Mouse (Mus musculus) activated CD4-positive, CD25-positive, alpha-beta regulatory T cell, adult 4 months (primary cell): ENCODE data around the gene Ypel3. TPM values are rescaled to one million over a fixed set of nuclear protein-coding genes. Genes with fewer than 3 reads are reported as not detected.
"Not testable (repeated sequence)": the region's sequence is repeated elsewhere in the genome, so short reads cannot be mapped to it uniquely, and the experiment has no call there.

Experiments used
- ATAC-seq: one replicate; pipeline ENCODE4 v1.8.0; 2017
- polyA plus RNA-seq, 2 experiments: library from polyadenylated mRNA; unstranded; fragments of 100-300 nt; shearing (Covaris generic); gene quantifications; one replicate each; pipeline ENCODE4 v1.2.1; 2017

Ypel3 gene
- 100 to 1,000 TPM; 101 to 105 TPM for polyA plus RNA-seq

DNA sequence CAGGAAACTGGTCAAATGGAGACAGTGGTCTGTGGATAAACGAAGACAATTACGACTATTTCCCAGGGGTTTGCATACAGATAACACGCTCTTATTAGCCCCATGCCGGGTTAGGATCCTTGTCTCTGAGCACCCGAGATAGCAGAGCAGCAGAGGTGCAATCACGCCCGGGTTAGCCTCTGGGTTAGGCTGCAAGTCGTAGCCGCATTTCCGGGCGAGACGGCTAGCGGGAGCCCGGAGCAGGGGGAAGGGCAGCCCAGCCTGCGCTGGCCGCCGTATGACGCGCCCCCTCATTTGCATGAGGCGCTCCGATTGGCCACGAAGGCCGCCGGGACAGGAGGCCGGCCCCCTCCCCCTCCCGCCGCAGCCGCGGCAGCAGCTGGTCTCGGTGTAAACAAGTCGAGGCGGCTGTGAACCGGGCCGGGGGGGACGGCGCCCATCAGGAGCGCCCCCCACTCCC, at the start of gene Ypel3:
Gene Ypel3 (plus strand): TSS at position 358 of the 460 bp plus-strand sequence.
- ATAC-seq, result peak; percentile 89

DNA sequence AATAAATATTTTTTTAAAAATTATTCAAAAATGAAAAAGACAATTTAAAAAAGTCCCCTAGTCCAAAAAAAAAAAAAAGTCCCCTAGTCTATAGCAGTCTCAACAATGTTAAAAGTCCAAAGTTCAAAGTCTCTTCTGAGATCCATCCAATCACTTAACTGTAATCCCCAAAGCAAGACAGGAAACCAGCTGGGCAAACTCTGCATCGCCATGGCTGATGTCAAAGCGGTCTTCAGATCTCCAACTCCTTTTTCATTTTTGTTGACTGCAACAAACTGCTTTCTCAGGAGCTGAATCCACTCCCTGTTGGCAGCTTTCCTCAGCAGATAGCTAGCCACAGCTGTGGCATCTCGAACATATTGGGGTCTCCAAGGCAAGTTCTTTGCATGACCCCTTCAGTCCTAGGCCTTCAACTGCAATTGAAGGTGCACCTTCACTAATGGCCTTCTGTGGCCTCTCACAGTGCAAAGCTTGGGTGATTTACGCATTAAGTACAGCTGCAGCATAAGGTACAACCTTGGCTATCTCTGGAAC, 46.4 kb upstream of the Ypel3 start:
- not testable (repeated sequence) for ATAC-seq

DNA sequence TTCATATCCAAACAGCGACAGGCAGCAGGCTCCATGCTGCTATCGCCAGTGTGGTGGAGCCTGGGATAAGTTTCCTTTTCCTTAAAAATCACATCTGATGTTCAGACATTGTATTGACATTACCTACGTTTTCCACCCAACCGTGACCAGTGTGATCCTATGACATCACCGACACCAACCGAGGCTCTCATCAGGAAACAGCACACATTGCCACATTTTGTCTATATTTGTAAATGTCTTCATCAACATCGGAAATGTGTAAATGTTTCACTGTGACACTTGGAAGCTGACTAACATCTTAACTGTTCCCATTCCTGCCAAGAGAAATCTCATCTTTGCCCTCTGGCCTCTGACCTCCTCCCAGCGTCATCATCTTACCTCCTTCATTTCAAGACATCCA, 40.6 kb upstream of the Ypel3 start:
- no peak for ATAC-seq

DNA sequence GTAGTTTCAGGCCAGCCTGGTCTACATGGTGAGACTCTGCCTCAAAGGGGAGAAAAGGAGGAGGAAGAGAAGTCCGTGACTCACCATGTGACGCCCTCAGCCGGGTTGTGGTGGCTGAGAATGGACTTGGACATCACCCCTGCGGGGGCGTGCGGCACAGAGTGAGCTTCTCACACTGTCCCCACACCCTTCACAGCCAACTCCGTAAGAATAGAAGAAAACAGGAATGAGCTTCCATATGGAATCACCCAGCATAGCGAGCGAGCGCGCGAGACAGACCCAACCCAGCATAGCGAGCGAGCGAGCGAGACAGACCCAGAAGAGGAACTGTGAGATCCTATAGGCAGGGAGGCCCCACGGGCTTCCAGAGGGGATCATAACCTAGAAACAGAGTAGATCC, 37.2 kb upstream of the Ypel3 start:
- ATAC-seq, result no peak

DNA sequence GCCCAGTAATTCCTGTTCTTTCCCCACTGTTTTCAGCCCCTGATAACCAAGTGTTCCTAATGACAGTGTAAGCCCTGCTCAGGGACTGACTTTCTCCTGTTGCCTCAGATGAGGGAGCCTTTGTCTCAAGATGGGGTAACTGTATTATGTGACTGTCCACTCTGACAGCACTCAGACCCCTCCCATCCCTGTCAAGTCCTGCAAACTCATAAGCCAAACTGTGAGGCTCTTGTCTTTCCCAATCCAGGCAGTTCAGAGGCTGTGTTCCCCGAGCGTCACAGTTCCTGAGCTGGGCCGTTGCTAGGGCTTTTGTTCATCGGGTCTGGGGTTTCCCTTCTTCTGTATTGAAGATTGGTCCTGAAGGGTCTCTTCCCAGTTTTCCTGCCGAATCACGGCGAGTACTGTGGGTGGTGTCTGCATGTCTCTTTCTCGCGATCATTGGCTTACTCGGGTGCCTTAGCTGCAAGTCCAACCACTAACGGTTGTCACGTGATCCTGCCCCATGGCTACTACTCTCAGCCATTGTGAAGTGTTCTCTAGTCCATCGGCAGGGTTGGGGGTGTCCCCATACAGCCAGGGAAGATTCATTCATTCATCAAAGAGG, 36.5 kb upstream of the Ypel3 start:
- ATAC-seq, result no peak

DNA sequence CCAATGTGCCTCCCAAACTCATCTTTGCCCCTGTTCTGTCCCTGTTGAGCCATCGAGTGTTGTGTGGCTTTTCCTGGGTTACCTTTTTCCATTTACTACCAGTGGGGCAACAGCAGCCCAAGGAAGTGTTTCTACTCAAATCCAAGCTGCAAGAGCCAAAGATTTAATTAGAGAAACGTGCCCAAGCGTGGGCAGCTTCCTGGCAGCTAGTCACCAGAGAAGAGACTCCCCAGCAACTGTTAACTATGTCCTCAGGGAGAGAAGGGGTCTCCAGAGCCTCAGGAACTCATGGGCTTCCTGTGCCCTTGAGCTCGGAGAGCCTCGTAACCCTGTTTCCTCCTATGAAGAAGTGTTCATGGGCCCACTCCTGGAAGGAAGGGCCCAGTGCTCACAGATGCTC, 35.8 kb upstream of the Ypel3 start:
- ATAC-seq, result no peak

DNA sequence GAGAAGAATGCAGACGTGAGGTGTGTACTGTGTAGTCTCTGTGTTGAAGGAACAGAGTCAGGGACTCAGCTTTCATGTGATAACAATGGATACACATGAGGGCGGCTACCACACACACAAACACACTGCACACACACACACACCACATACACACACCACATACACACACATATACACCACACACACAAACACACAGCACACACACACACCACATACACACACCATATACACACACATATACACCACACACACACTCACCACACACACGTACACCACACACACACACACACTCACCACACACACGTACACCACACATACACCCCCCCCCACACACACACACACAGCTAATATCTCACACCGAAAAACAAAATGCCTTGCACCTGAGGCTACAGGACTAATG, 35.3 kb upstream of the Ypel3 start:
- ATAC-seq, result no peak

DNA sequence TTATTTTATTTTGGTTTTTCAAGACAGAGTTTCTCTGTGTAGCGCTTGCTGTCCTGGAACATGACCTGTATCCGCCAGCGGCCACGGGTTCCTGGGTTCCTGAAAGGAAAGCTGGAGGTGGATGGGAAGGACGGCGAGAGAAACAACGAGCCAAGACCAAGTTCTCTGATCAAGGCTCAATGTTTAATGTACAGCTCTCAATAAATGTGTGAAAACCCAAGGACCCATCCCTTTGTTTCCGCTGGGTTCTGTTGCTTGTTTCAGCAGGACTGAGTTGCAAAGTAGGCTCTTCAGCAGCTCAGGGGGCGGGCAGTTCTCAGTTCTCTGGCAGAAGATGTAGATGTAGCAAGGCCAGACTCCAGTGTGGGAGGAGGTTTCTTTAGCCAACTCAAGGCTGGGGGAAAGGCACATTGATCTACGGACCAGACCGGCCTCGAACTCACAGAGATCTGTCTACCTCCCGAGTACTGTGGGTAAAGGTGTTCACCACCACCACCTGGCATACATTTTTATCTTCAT, 34.7 kb upstream of the Ypel3 start:
- ATAC-seq, result no peak

DNA sequence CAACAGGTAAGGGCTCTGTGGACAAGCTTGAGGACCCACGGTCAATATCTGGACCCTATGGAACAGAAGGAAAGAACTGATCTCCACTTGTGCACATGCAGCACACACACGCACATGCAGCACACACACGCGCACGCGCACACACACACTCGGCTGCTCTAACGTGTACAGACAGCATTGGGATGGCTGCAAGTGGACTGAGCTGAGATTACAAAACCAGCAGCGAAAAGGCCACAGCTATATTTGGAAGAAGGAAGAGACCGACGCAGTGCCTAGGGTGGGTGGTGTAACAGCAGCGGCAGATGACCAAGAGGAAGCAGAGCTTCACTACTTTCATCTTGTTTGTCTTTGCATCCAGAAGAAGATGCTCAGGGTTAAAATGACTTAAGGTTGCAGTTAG, 30.7 kb upstream of the Ypel3 start:
- no peak for ATAC-seq

DNA sequence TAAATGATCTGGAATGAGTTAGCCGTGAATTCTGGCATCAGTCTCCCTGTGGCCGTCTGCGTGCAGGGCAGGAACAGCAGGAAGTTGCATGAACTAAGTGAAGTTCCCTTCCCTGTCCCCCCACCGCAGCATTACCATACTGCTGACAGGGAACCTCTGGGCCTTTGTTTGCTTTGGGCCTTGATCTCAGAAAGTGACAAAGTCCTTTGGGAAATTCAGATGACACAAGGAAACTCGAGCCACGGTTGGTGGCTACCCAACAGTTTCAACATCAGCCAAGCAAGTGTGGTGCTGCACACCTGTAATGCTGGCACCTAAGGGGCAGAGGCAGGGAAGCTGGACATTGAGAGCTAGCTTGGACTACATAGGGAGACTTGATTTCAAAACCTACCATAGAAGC, 30.0 kb upstream of the Ypel3 start:
- no peak for ATAC-seq

DNA sequence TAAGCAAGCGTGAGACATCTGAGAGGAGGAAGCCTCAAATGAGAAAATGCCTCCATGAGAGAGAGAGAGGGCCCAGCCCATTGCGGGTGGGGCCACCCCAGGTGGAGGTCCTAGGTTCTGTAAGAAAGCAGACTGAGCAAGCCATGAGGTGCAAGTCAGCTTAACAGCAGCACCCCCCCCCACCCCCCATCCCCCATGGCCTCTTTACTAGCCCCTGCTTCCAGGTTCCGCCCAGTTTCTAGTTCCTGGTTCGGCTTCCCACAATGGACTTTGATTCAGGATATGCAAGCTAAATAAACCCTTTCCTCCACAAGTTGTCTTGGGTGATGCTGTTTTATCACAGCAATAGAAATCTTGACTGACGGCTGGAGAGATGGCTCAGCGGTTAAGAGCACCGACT, 27.9 kb upstream of the Ypel3 start:
- no peak for ATAC-seq

DNA sequence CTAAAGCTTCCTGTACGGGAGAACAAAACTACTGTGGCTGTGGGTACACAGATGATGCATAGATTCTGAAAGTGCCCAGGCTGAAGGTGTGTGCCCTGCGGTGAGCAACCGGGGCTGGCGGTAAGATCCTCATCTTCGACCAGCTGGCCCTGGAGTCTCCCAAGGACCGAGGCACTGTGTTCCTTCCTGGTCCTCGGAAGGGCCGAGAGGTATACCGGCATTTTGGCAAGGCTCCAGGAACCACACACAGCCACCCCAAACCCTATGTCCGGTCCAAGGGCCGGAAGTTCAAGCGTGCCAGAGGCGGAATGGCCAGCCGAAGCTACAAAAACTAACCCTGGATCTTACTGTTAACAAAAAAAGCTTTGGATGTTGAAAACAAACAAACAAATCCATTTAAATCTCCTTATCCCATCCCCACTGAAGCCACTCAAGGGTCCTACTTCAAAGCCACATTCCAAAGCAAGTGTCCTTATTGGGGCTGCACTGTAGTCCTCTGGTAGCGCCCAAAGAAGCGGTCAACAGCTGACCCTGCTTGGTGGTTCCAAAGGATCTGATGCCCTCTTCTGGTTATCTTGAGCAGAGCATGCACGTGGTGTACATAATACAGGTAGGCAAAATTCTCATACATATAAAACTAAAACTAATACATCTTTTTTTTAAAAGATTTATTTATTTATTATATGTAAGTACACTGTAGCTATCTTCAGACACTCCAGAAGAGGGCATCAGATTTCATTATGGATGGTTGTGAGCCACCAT, 27.0 kb upstream of the Ypel3 start:
- ATAC-seq, result no peak

DNA sequence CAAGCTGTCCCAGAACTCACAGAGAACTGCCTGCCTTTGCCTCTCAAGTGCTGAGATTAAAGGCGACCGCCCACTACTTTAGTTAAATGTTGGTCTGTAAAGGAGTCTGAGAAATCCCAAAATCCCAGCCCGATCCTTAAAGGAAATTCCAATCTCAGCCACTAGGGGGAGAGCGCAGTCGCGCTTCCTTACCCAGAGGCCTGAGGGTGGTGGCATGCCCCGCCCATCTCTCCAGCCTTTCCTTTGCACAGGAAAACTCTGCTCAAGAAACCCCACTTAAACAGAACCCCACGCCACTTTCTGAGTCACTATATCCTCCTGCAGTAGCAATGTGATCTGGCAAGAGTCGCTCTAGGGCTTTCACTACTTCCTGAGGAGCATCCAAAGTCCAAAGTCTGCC, 21.9 kb upstream of the Ypel3 start:
- ATAC-seq, result peak; percentile 38

DNA sequence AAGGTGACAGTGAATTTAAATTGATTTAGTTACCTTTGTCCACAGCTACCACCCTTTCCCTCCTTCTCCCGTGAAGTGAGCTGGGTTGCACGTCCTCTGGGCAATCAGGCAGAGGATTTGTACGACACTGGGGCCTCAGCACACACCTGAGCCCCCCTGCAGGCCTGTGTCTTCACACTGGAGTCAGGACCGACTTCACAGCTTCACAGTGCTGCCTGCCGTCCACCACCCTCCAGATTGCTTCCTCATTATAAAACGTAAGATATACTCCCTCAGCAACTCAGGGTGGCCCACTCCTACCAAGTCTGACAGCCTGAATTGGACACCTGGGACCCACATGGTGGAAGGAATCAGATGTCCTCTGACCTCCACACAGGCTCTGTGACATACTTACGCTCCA, 18.2 kb upstream of the Ypel3 start:
- no peak for ATAC-seq

DNA sequence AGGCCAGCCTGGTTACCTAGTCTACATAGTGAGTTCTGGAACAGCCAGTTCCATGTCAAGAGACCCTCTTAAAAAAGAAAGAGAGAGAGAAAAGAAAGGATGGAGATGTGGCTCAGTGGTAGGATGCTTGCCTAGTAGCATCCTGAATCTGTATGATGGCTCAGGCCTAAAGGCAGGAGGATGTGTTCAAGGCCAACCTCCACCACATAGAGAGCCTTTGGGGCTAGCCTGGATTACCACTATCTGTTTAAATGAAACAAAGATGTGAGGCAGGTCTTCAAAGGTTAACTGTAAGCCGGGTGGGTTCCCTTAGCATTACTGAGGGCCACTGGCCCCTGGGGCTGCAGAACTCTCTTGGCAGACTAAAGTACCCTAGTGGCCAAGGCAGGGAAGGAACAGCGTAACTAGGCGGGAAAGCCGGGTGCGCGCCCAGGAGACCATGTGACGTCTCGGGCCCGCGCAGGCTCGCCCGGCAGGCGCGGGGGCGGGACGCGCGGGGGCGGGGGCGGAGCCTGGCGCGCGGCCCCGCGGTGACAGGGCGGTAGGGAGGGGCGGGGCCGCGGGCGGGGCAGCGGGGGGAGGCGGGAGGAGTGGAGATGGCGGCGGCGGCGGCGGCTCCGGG, 17.6 kb upstream of the Ypel3 start, which contains the start of gene Mapk3:
Gene Mapk3 (plus strand): TSS at position 552 of the 622 bp plus-strand sequence.
- peak; percentile 89 for ATAC-seq

DNA sequence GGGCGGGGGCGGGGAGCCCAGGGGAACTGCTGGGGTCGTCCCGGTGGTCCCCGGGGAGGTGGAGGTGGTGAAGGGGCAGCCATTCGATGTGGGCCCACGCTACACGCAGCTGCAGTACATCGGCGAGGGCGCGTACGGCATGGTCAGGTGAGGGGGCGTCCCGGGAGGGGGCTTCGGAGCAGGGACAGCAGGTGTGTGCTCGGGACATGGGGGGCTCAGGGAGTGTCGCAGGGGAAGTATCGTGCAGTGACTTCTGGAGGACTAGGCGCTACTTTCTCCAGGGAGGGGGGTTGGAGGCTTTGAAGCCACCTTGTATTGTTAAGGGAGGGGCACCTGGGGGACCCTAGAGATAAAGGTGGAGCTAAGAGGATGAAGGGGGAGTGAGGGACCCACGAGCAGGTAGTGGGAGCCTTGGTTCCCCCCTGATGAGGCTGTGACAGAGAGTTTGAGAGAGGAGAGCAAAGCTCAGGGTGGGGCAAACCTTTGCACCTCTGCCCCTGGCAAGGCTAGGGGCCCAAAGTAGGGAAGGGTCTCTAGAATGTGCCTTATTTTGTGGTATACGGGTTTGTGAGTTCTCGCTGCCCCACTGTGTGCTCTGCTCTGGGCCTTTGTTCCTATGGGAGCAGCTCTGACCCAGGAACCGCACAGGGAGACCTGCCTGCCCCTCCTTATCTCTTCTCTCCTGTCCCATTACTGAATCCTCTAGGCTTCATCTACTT, 16.9 kb upstream of the Ypel3 start:
- no peak for ATAC-seq

DNA sequence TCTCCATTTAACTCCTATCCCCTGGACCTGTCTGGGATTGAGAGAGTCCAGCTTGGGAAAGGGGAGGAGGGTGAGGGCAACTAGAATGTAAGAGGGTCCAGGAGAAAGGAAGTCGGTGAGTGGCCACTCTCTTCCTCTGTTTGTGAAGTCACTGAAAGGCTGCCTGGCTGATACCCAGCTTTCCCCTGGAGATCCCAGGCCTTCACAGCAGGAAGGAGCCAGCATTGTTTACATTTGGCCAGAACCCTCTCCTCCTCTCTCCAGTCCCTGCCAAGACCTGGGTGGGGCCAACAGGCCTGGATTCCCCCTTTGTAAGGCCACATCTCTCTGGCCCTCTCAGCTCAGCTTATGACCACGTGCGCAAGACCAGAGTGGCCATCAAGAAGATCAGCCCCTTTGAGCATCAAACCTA, 16.4 kb upstream of the Ypel3 start:
- ATAC-seq, result no peak

DNA sequence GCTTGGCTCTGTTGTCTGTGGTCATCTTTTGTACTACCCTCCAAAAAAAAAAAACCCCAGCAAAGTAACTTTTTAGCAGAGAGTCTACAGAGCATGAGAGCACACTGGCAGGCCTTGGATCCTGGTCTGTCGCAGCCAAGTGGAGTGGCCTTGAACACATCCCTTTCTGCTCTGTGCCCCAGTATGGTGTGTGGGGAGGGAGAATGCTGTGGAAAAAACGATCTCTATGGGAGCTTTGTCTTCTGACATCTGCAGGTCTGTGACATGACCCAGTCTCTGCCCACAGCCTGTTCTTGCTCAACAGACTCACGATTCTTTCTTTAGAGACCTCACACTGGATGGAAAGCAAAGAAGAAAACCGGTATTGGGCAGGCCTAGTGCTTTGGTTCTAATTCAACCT, 15.8 kb upstream of the Ypel3 start:
- no peak for ATAC-seq

DNA sequence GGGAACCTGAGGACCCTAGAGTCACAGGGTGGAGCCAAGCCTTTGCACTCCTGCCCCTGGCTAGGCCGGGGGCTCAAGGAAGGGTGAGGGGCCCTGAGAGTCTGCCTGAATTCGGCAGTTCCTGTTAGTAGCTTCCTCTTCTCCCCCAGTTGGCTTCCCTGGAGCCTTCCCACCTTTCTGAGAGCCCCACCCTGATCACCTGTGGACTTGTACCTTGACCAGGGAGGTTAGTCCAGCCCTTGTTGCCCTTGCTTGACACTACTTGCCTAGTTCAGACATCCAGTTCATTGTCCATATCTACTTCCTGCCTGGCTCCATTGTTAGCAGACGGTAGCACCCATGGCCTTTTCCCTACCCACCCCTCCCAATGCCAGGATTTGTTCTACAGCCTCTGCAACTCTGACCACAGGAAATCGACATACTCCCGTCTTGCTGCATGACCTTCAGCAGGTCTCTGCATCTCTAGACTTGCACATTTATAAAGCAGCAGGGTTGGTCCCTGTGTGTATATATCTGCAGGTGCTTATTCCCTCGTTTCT, 15.2 kb upstream of the Ypel3 start:
- no peak for ATAC-seq

DNA sequence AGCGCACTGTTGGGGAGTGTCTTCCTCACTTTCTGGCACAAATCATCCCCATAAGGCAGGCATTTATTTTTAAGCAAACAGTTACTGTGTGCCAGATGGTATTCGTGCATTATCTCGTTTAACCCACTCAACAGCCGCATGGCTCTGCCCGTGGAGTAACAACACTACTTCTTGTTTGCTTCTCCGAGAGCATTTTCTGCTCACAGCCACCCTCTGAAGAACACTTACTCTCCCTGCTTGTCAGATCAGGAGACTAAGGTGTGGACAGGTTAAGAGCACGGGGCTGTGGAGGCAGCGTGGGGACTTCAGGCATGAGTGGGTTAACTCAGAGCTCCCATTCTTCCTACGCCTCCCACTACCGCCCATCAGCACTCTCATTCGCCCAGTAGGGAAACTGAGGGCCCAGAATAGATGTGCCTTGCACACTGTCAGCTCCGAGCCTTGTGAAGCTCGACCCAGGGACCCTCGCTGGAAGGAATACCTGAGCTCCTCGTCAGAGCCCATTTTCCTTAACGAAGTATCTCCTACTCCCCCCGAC, 14.2 kb upstream of the Ypel3 start:
- ATAC-seq, result no peak

DNA sequence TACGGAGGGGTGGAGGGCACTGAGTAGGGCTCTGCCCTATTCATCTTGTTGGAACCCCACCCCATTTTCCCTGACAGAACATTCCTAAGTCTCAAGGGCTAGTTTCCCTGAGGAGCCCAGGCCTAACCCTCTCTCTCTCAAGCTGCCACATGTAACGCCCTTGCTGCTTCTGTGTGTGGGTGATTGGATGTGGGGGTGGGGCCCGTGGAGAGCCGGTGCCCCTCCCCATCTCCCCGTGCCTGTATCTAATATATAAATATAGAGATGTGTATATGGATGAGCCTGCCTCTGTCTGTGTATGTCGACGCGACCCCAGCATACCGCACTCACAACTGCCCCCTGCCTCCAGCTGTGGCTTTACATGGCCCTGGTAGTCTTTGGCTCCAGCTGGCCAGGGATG, 11.2 kb upstream of the Ypel3 start:
- no peak for ATAC-seq

DNA sequence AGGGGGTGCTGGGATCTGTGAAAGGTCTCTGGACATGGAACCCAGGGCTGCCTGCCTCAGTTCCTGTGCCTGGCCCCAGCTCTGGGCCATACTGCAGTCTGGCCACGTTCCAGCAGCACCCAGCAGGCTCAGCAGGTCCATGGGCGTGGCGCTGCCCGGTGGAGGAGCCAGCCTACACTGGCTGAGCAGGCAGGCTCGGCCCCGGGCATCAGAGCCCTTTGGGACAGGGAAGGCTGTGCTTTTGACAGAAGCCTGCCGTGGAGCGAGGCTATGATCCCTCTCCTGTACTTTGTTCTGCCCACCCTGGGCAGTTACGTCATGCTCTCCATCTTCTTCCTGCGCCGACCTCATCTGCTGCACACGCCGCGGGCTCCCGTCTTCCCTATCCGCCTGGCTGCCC, 10.6 kb upstream of the Ypel3 start, which contains the start of gene Gdpd3:
Gene Gdpd3 (plus strand): TSS at position 134 of the 400 bp plus-strand sequence.
- ATAC-seq, result no peak
